ENCODE assay signal across 8 mouse cellular contexts in the genomic region with DNA sequence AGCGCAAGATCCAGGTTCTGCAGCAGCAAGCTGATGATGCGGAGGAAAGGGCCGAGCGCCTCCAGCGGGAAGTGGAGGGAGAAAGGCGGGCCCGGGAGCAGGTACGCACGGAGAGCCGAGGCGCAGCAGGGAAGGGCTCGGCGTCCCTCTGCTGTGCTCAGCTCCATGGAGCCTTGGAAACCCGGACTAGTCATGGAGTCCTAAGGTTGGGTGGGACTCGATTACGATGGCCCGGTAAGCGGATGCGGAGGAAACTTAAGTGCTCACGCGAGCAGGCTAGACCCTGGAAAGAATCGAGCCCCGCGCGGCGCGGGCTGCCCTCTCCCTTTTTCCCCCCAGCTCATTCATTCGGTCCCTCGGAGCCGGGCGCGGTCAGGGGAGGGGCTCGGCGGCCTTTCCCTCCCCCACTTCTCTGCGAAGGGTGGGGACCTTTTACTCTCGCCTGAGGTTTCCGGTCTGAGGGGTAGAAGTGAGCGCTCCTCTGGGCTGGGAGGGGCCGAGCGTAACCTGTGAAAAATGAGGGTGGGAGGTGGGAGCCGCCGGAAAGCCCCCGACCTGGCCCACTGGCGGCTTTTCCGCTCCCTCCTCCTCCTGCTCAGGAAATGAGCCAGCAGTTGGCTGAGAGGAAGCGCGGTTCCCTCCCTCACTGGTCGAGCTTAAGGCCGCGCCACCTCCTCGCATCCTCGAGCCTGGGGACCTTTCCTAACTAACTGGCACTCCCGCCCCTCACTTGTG. TPM values are rescaled to one million over a fixed set of nuclear protein-coding genes. Genes with fewer than 3 reads are reported as not detected.
DNase-seq lines count a peak whose midpoint lies in the region; ATAC-seq and TF ChIP-seq lines count a peak whose summit lies in the region.

No protein-coding gene starts in this region.

- DNase-seq in 3T3-L1 (ENCODE audit: low read depth, low spot score), result peak; percentile 82
- DNase-seq in adrenal gland, postnatal 10 days, result peak; percentile 79
- peak; percentile 86 for DNase-seq in embryonic facial prominence, embryonic 10.5 days (ENCODE audit: low spot score)
- DNase-seq in limb, embryonic 14.5 days (ENCODE audit: low spot score), result peak; percentile 86
- peak; percentile 68 to 88 for DNase-seq in spleen, adult 2 months (ENCODE audit: low read depth in 1 of 2, low spot score in 2 of 2)

- 0 out of 2 replicates have a peak, but pooled peaks have one; percentile 12 for TF ChIP-seq POLR2A in limb, embryonic 14.5 days (IDR thresholded peaks at IDR 0.05; ENCODE audit: borderline replicate concordance, extremely low read depth, insufficient read depth, insufficient read length)
- TF ChIP-seq POLR2A in spleen, adult 2 months (IDR thresholded peaks at IDR 0.05; ENCODE audit: low read depth, low read length), result peak; percentile 50

- H3K27me3 ChIP-seq in embryonic facial prominence, embryonic 10.5 days (replicated peaks; ENCODE audit: low read depth, poor library complexity, severe bottlenecking), result no peaks in the 10 kb centered on the region
- no peaks in the 10 kb centered on the region for H3K27me3 ChIP-seq in intestine, embryonic 16.5 days (replicated peaks; ENCODE audit: control insufficient read depth, insufficient read depth, low read length)
- H3K27me3 ChIP-seq in limb, embryonic 14.5 days (ENCODE audit: control insufficient read depth, insufficient read depth, low read length), result no peaks in the 10 kb centered on the region
- H3K27me3 ChIP-seq in midbrain, embryonic 15.5 days (replicated peaks), result no peaks in the 10 kb centered on the region
- H3K27me3 ChIP-seq in spleen, adult 2 months (ENCODE audit: control insufficient read depth, insufficient read depth, low read length), result no peaks in the 10 kb centered on the region

- H3K9ac ChIP-seq in intestine, embryonic 16.5 days (ENCODE audit: low read depth, low read length), result peak overlapping the region; percentile 82
- peak overlapping the region; percentile 82 for H3K9ac ChIP-seq in limb, embryonic 14.5 days (ENCODE audit: low read depth, low read length, severe bottlenecking)
- H3K9ac ChIP-seq in midbrain, embryonic 15.5 days, result peak overlapping the region; percentile 76

- peak overlapping the region; percentile 53 for H3K4me2 ChIP-seq in intestine, embryonic 16.5 days (ENCODE audit: low read depth, low read length)
- peak overlapping the region; percentile 71 for H3K4me2 ChIP-seq in limb, embryonic 14.5 days (replicated peaks; ENCODE audit: low read depth, low read length, severe bottlenecking)
- peak overlapping the region; percentile 75 for H3K4me2 ChIP-seq in midbrain, embryonic 15.5 days

- peaks cover 66% of the 10 kb centered on the region for H3K4me1 ChIP-seq in embryonic facial prominence, embryonic 10.5 days
- H3K4me1 ChIP-seq in intestine, embryonic 16.5 days (ENCODE audit: control insufficient read depth, insufficient read depth, low read length), result peaks cover 33% of the 10 kb centered on the region
- peaks cover 37% of the 10 kb centered on the region for H3K4me1 ChIP-seq in limb, embryonic 14.5 days (ENCODE audit: control insufficient read depth, insufficient read depth, low read length)
- peaks cover 59% of the 10 kb centered on the region for H3K4me1 ChIP-seq in midbrain, embryonic 15.5 days
- peaks cover 18% of the 10 kb centered on the region; the same call in 1 of the 2 replicates for H3K4me1 ChIP-seq in spleen, adult 2 months (ENCODE audit: control insufficient read depth, insufficient read depth, insufficient read length)

- no peaks in the 10 kb centered on the region for H3K9me3 ChIP-seq in embryonic facial prominence, embryonic 10.5 days
- H3K9me3 ChIP-seq in intestine, embryonic 16.5 days (ENCODE audit: control insufficient read depth, low read length), result no peaks in the 10 kb centered on the region
- H3K9me3 ChIP-seq in limb, embryonic 14.5 days (ENCODE audit: control insufficient read depth, low read length), result no peaks in the 10 kb centered on the region
- H3K9me3 ChIP-seq in midbrain, embryonic 15.5 days, result no peaks in the 10 kb centered on the region

- under 1% methylated on average over 53 of the region's 53 CpGs for WGBS in embryonic facial prominence, embryonic 10.5 days
- under 1% methylated on average over 53 of the region's 53 CpGs for WGBS in intestine, embryonic 16.5 days
- under 1% methylated on average over 48 of the region's 53 CpGs for WGBS in limb, embryonic 14.5 days
- under 1% methylated on average over 53 of the region's 53 CpGs for WGBS in midbrain, embryonic 15.5 days
- under 1% methylated on average over 53 of the region's 53 CpGs for WGBS in spleen, adult 2 months

- H3K36me3 ChIP-seq in embryonic facial prominence, embryonic 10.5 days (replicated peaks), result peaks cover 37% of the 10 kb centered on the region
- no peaks in the 10 kb centered on the region for H3K36me3 ChIP-seq in intestine, embryonic 16.5 days (ENCODE audit: control insufficient read depth, insufficient read depth, low read length)
- peaks cover 11% of the 10 kb centered on the region; the same call in 1 of the 2 replicates for H3K36me3 ChIP-seq in limb, embryonic 14.5 days (ENCODE audit: control insufficient read depth, insufficient read depth, low read length)
- no peaks in the 10 kb centered on the region for H3K36me3 ChIP-seq in midbrain, embryonic 15.5 days (replicated peaks)
- H3K36me3 ChIP-seq in spleen, adult 2 months (ENCODE audit: control insufficient read depth, insufficient read depth, low read length), result no peaks in the 10 kb centered on the region

- peak; percentile 49 for ATAC-seq in granulocyte monocyte progenitor cell, adult 5-6 weeks (replicated peaks; ENCODE audit: poor library complexity, severe bottlenecking)
- peak; percentile 52 for ATAC-seq in intestine, embryonic 16.5 days
- ATAC-seq in limb, embryonic 14.5 days (ENCODE audit: low FRiP score, low read depth), result peak; percentile 45
- ATAC-seq in midbrain, embryonic 15.5 days (replicated peaks), result peak; percentile 83

- no peak for TF ChIP-seq CTCF in spleen, adult 2 months (IDR thresholded peaks at IDR 0.05; ENCODE audit: extremely low read depth, insufficient read depth, insufficient read length, insufficient replicate concordance)

- peak overlapping the region; percentile 91 for H3K4me3 ChIP-seq in embryonic facial prominence, embryonic 10.5 days
- H3K4me3 ChIP-seq in intestine, embryonic 16.5 days (ENCODE audit: low read length), result peak overlapping the region; percentile 86
- peak overlapping the region; percentile 79 for H3K4me3 ChIP-seq in limb, embryonic 14.5 days (replicated peaks; ENCODE audit: low read length)
- peak overlapping the region; percentile 78 for H3K4me3 ChIP-seq in midbrain, embryonic 15.5 days
- peak overlapping the region; percentile 83 for H3K4me3 ChIP-seq in spleen, adult 2 months (ENCODE audit: extremely low read depth, insufficient read depth, insufficient read length)

- peak overlapping the region; percentile 91 for H3K27ac ChIP-seq in embryonic facial prominence, embryonic 10.5 days (replicated peaks)
- H3K27ac ChIP-seq in intestine, embryonic 16.5 days (ENCODE audit: low read length), result peak overlapping the region; percentile 97
- H3K27ac ChIP-seq in limb, embryonic 14.5 days (replicated peaks; ENCODE audit: low read depth, low read length), result peak overlapping the region; percentile 97
- H3K27ac ChIP-seq in midbrain, embryonic 15.5 days, result peak overlapping the region; percentile 88
- peak overlapping the region; percentile 97 for H3K27ac ChIP-seq in spleen, adult 2 months (ENCODE audit: insufficient read depth, low read length)

RNA-seq across cellular contexts. Expression of gene Tpm3, which starts 7.5 kb away (rescaled TPM):
- total RNA-seq in adrenal gland, postnatal 10 days (2021), result 100 to 1,000 TPM; 165 to 251 TPM
- 597 and 601 TPM in 2 replicates for polyA plus RNA-seq in embryonic facial prominence, embryonic 10.5 days (2016; fragmentation: Nextera tagmentation; extraction: Ambion mirVana)
- total RNA-seq in granulocyte monocyte progenitor cell, adult 5-6 weeks (2014; fragmentation: Nextera tagmentation), result 529 and 543 TPM in 2 replicates
- total RNA-seq in granulocyte monocyte progenitor cell, adult 5-6 weeks (2017), result 806 and 846 TPM in 2 replicates
- polyA plus RNA-seq in intestine, embryonic 16.5 days (2015; fragmentation: Nextera tagmentation; extraction: Ambion mirVana), result 532 and 565 TPM in 2 replicates
- polyA plus RNA-seq in limb, embryonic 14.5 days (2012; rRNA removed), result 258 and 269 TPM in 2 replicates
- 436 and 464 TPM in 2 replicates for polyA plus RNA-seq in limb, embryonic 14.5 days (2014; fragmentation: Nextera tagmentation; extraction: Ambion mirVana)
- polyA plus RNA-seq in midbrain, embryonic 15.5 days (2015; fragmentation: Nextera tagmentation; extraction: Ambion mirVana), result 382 TPM in 2 replicates
- polyA plus RNA-seq in spleen, adult 2 months (2012; rRNA removed), result 127 and 141 TPM in 2 replicates

RNA-seq across cellular contexts. Expression of gene Nup210l, which starts 24.0 kb away (rescaled TPM):
- under 1 TPM; 0.24 to 0.42 TPM for total RNA-seq in adrenal gland, postnatal 10 days (2021)
- 0.55 and 0.59 TPM in 2 replicates for polyA plus RNA-seq in embryonic facial prominence, embryonic 10.5 days (2016; fragmentation: Nextera tagmentation; extraction: Ambion mirVana)
- 0.28 and 1.8 TPM in 2 replicates for total RNA-seq in granulocyte monocyte progenitor cell, adult 5-6 weeks (2014; fragmentation: Nextera tagmentation)
- 0.31 and 0.52 TPM in 2 replicates for total RNA-seq in granulocyte monocyte progenitor cell, adult 5-6 weeks (2017)
- polyA plus RNA-seq in intestine, embryonic 16.5 days (2015; fragmentation: Nextera tagmentation; extraction: Ambion mirVana), result 0.16 and 0.17 TPM in 2 replicates
- 2.5 and 2.6 TPM in 2 replicates for polyA plus RNA-seq in limb, embryonic 14.5 days (2012; rRNA removed)
- polyA plus RNA-seq in limb, embryonic 14.5 days (2014; fragmentation: Nextera tagmentation; extraction: Ambion mirVana), result 0.30 and 0.47 TPM in 2 replicates
- 0.26 and 0.43 TPM in 2 replicates for polyA plus RNA-seq in midbrain, embryonic 15.5 days (2015; fragmentation: Nextera tagmentation; extraction: Ambion mirVana)
- 0.53 and 0.56 TPM in 2 replicates for polyA plus RNA-seq in spleen, adult 2 months (2012; rRNA removed)

RNA-seq across cellular contexts. Expression of gene Ubap2l, which starts 27.5 kb away (rescaled TPM):
- total RNA-seq in adrenal gland, postnatal 10 days (2021), result 100 to 1,000 TPM; 152 to 166 TPM
- 240 and 243 TPM in 2 replicates for polyA plus RNA-seq in embryonic facial prominence, embryonic 10.5 days (2016; fragmentation: Nextera tagmentation; extraction: Ambion mirVana)
- 242 and 252 TPM in 2 replicates for total RNA-seq in granulocyte monocyte progenitor cell, adult 5-6 weeks (2014; fragmentation: Nextera tagmentation)
- 124 and 135 TPM in 2 replicates for total RNA-seq in granulocyte monocyte progenitor cell, adult 5-6 weeks (2017)
- 122 and 146 TPM in 2 replicates for polyA plus RNA-seq in intestine, embryonic 16.5 days (2015; fragmentation: Nextera tagmentation; extraction: Ambion mirVana)
- polyA plus RNA-seq in limb, embryonic 14.5 days (2012; rRNA removed), result 205 and 239 TPM in 2 replicates
- 214 and 235 TPM in 2 replicates for polyA plus RNA-seq in limb, embryonic 14.5 days (2014; fragmentation: Nextera tagmentation; extraction: Ambion mirVana)
- polyA plus RNA-seq in midbrain, embryonic 15.5 days (2015; fragmentation: Nextera tagmentation; extraction: Ambion mirVana), result 126 and 135 TPM in 2 replicates
- 81.5 and 85.5 TPM in 2 replicates for polyA plus RNA-seq in spleen, adult 2 months (2012; rRNA removed)

RNA-seq across cellular contexts. Expression of gene 4933434E20Rik, which starts 28.5 kb away (rescaled TPM):
- total RNA-seq in adrenal gland, postnatal 10 days (2021), result 10 to 100 TPM; 64.6 to 66.5 TPM
- polyA plus RNA-seq in embryonic facial prominence, embryonic 10.5 days (2016; fragmentation: Nextera tagmentation; extraction: Ambion mirVana), result 181 and 195 TPM in 2 replicates
- total RNA-seq in granulocyte monocyte progenitor cell, adult 5-6 weeks (2014; fragmentation: Nextera tagmentation), result 35.2 and 45.3 TPM in 2 replicates
- 49.6 and 63.6 TPM in 2 replicates for total RNA-seq in granulocyte monocyte progenitor cell, adult 5-6 weeks (2017)
- 194 and 199 TPM in 2 replicates for polyA plus RNA-seq in intestine, embryonic 16.5 days (2015; fragmentation: Nextera tagmentation; extraction: Ambion mirVana)
- polyA plus RNA-seq in limb, embryonic 14.5 days (2012; rRNA removed), result 62.2 and 69.4 TPM in 2 replicates
- 133 and 139 TPM in 2 replicates for polyA plus RNA-seq in limb, embryonic 14.5 days (2014; fragmentation: Nextera tagmentation; extraction: Ambion mirVana)
- polyA plus RNA-seq in midbrain, embryonic 15.5 days (2015; fragmentation: Nextera tagmentation; extraction: Ambion mirVana), result 205 and 210 TPM in 2 replicates
- 24.0 and 24.5 TPM in 2 replicates for polyA plus RNA-seq in spleen, adult 2 months (2012; rRNA removed)

Comparison
In these comparisons a context has a peak if more than half of its experiments do, and no peak if none do; other contexts are left out.
1. Peak in every context shown above with its lines: DNase-seq, ATAC-seq, H3K4me3 ChIP-seq and H3K27ac ChIP-seq.